Mouse (Mus musculus) megakaryocyte, embryonic 14.5 days (primary cell): ENCODE measurements around the gene Rere.

Experiments
- FLI1 ChIP-seq: IDR thresholded peaks from 2 replicates; pipeline ENCODE4 v1.6.1; 2012; ENCODE audit warnings: low read length, inconsistent platforms, mixed read lengths
- GATA1 ChIP-seq: IDR thresholded peaks from 3 replicates; pipeline ENCODE4 v1.6.1; 2012; ENCODE audit warnings: mixed read lengths, low read length, inconsistent platforms, borderline replicate concordance

- no peak for TF ChIP-seq FLI1
- no peak for TF ChIP-seq GATA1
Measured at GRCm38 (mm10) chr4:150456886-150457285, 175.4 kb downstream of the Rere start.
